Mouse (Mus musculus) brain, embryonic 14.5 days (tissue): ENCODE results near the gene Pkd1l3. TPM values are rescaled to one million over a fixed set of nuclear protein-coding genes. Genes with fewer than 3 reads are reported as not detected.
A peak's percentile ranks its signal among the peaks of the same experiment; 100 is the strongest.

Experiments used
- DNase-seq: peaks from one replicate; pipeline ENCODE4 v3.0.0-alpha.2; 2011; ENCODE audit warnings: low read depth
- CTCF ChIP-seq: fragments of 200-500 bp; IDR thresholded peaks from 2 replicates; pipeline ENCODE4 v1.5.1; 2012; ENCODE audit warnings: inconsistent platforms, mild to moderate bottlenecking, moderate library complexity, borderline replicate concordance; ENCODE audit not compliant: insufficient read depth, insufficient read length; ENCODE audit errors: extremely low read depth
- POLR2A ChIP-seq: fragments of 200-500 bp; IDR thresholded peaks from 2 replicates; pipeline ENCODE4 v1.6.1; 2012; ENCODE audit warnings: mild to moderate bottlenecking, inconsistent platforms, borderline replicate concordance; ENCODE audit not compliant: poor library complexity, insufficient read depth, insufficient read length, severe bottlenecking; ENCODE audit errors: extremely low read depth
- polyA plus RNA-seq: library from polyadenylated mRNA; depleted of rRNA; stranded (reverse); fragments of >200 nt; gene quantifications from 2 replicates; pipeline ENCODE4 v1.2.3, GENCODE M21; 2012; rRNA removed

Pkd1l3 gene
- polyA plus RNA-seq, 1 experiment, result 0.05 TPM

GRCm38 (mm10) chr8:109706076-109706873, 92.0 kb downstream of the Pkd1l3 start:
- no peak for TF ChIP-seq CTCF
- TF ChIP-seq POLR2A, result no peak
- peak; percentile 45 for DNase-seq

- peak; percentile 76 for DNase-seq
- TF ChIP-seq CTCF (peak; percentile 93), POLR2A (no peak)
These were observed 92.5 kb downstream of the Pkd1l3 start for GRCm38 (mm10) chr8:109706874-109707237.

- no peak for DNase-seq
- TF ChIP-seq CTCF, result no peak
- TF ChIP-seq POLR2A, result no peak
These were observed 93.6 kb downstream of the Pkd1l3 start for GRCm38 (mm10) chr8:109707921-109708320.

- TF ChIP-seq CTCF (no peak), POLR2A (no peak)
- DNase-seq, result no peak
These were observed 98.2 kb downstream of the Pkd1l3 start for GRCm38 (mm10) chr8:109712521-109712920.

GRCm38 (mm10) chr8:109714961-109715360, 100.6 kb downstream of the Pkd1l3 start:
- no peak for DNase-seq
- TF ChIP-seq POLR2A, result no peak

Other genes with a start within 250 kb of the Pkd1l3 start
- gene Pmfbp1, start 120.5 kb upstream of the Pkd1l3 start, polyA plus RNA-seq, result 0.88 and 3.6 TPM in 2 replicates
- gene Dhx38, start 48.7 kb upstream of the Pkd1l3 start, polyA plus RNA-seq, result 19.5 and 25.3 TPM in 2 replicates
- 3.8 and 7.4 TPM in 2 replicates for gene Txnl4b, start 48.6 kb upstream of the Pkd1l3 start, polyA plus RNA-seq
- gene Hp, start 35.3 kb upstream of the Pkd1l3 start, polyA plus RNA-seq, result 0.38 and 0.63 TPM in 2 replicates
- gene Dhodh, start 5.8 kb upstream of the Pkd1l3 start, polyA plus RNA-seq, result 25.0 and 31.8 TPM in 2 replicates
- 141 and 158 TPM in 2 replicates for gene Ist1, start 78.7 kb downstream of the Pkd1l3 start, polyA plus RNA-seq
- gene Zfp821, start 91.0 kb downstream of the Pkd1l3 start, polyA plus RNA-seq, result 94.8 and 107 TPM in 2 replicates
- 10.8 and 11.9 TPM in 2 replicates for gene Atxn1l, start 123.2 kb downstream of the Pkd1l3 start, polyA plus RNA-seq
- 81.8 and 100 TPM in 2 replicates for gene Ap1g1, start 164.0 kb downstream of the Pkd1l3 start, polyA plus RNA-seq